Mouse (Mus musculus) heart, postnatal 0 days (tissue): Measurements from ENCODE around the gene Srgap1. TPM values are rescaled to one million over a fixed set of nuclear protein-coding genes. Genes with fewer than 3 reads are reported as not detected.

Experiments
- ATAC-seq: fragments of 200-750 bp; cut with Nextera tagmentation; 2 replicates; pipeline ENCODE4 v1.8.0; 2017; ENCODE audit warnings: low read depth, moderate number of reproducible peaks, moderate library complexity; ENCODE audit not compliant: insufficient read depth
- DNase-seq: peaks from one replicate; pipeline ENCODE4 v3.0.0-alpha.2; 2016; ENCODE audit warnings: low spot score
- H3K27ac ChIP-seq: fragments of 300-500 bp; sonication (generic); 2 replicates; pipeline ENCODE4 v1.5.1; 2014; ENCODE audit warnings: low read depth, mild to moderate bottlenecking
- H3K27me3 ChIP-seq: fragments of 300-500 bp; sonication (generic); 2 replicates; pipeline ENCODE4 v1.6.1; 2014; ENCODE audit warnings: low read length, mixed read lengths; ENCODE audit not compliant: control insufficient read depth, insufficient read depth
- H3K36me3 ChIP-seq: fragments of 300-500 bp; sonication (generic); replicated peaks from 2 replicates; pipeline ENCODE4 v1.6.1; 2014; ENCODE audit warnings: low read length, mixed read lengths; ENCODE audit not compliant: control insufficient read depth, insufficient read depth
- H3K4me1 ChIP-seq: fragments of 300-500 bp; sonication (generic); 2 replicates; pipeline ENCODE4 v1.6.1; 2014; ENCODE audit warnings: antibody characterized with exemption; ENCODE audit not compliant: control insufficient read depth, insufficient read depth
- H3K4me2 ChIP-seq: fragments of 300-500 bp; sonication (generic); 2 replicates; pipeline ENCODE4 v1.6.1; 2014; ENCODE audit warnings: low read depth, mild to moderate bottlenecking, low read length, moderate library complexity
- H3K4me3 ChIP-seq: fragments of 300-500 bp; sonication (generic); 2 replicates; pipeline ENCODE4 v1.5.1; 2014; ENCODE audit warnings: low read depth, low read length
- H3K9ac ChIP-seq: fragments of 300-500 bp; sonication (generic); replicated peaks from 2 replicates; pipeline ENCODE4 v1.6.1; 2014; ENCODE audit warnings: low read depth, low read length, mixed read lengths
- H3K9me3 ChIP-seq: fragments of 300-500 bp; sonication (generic); replicated peaks from 2 replicates; pipeline ENCODE4 v1.6.1; 2016; ENCODE audit warnings: low read length; ENCODE audit not compliant: control insufficient read depth
- CTCF ChIP-seq: IDR thresholded peaks from 2 replicates; pipeline ENCODE4 v1.5.1; 2016; ENCODE audit warnings: antibody characterized with exemption, control low read depth, low read depth
- EP300 ChIP-seq: IDR thresholded peaks from 2 replicates; pipeline ENCODE4 v1.6.1; 2016; ENCODE audit warnings: antibody characterized with exemption, low read depth
- WGBS: fragments of 180-500 bp; shearing (Covaris S2); extraction: QIAGEN DNeasy Blood & Tissue Kit; methylation state at CpG from one replicate; pipeline ENCODE4 v1.1.7; 2014; 5-methylcytosine and 5-hydroxymethylcytosine counted together
- polyA plus RNA-seq: library from polyadenylated mRNA; unstranded; fragments of >200 nt; fragmentation: Nextera tagmentation; extraction: Ambion mirVana; gene quantifications from 2 replicates; pipeline ENCODE4 v1.2.1, GENCODE M21; 2015
- total RNA-seq: library from RNA; depleted of rRNA; stranded (reverse); fragments of >200 nt; gene quantifications from 2 replicates; pipeline ENCODE4 v1.2.3, GENCODE M21; 2014; ENCODE audit warnings: low replicate concordance

Gene Srgap1
- total and polyA plus RNA-seq, 2 experiments from 2014 or later, result 3.4 to 5.0 TPM

DNA sequence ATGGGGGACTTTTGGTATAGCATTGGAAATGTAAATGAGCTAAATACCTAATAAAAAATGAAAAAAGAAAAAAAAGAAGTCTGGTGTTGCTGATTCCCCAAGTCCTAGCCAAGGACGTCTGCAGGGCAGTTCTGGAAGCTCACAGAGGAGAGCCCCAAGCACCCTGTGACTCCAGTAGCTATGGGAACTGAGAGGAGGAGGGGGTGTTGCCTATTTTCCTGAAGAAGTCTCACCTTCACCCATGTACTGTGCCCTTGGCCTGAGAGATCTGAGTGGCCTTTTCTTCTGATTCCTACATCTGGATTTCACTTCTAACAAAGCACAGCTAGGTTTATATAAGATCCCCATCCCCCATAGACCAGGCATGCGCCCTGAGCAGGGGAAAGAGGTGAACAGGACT, 186.2 kb downstream of the Srgap1 start:
- no peaks in the 10 kb centered on the region for H3K27me3 ChIP-seq
- no peak overlapping the region for H3K4me2 ChIP-seq
- H3K36me3 ChIP-seq, result no peaks in the 10 kb centered on the region
- no peak for DNase-seq
- WGBS, result 50% methylated on average over 2 of the region's 2 CpGs
- ATAC-seq, result 0 out of 2 replicates have a peak, but pooled peaks have one; percentile 20
- no peak overlapping the region for H3K9ac ChIP-seq
- H3K9me3 ChIP-seq, result no peaks in the 10 kb centered on the region
- H3K4me1 ChIP-seq, result 0 out of 2 replicates have a peak, but pooled peaks cover 2% of the 10 kb centered on the region
- no peak overlapping the region for H3K4me3 ChIP-seq
- no peak overlapping the region for H3K27ac ChIP-seq
- TF ChIP-seq EP300 (no peak), CTCF (no peak)

DNA sequence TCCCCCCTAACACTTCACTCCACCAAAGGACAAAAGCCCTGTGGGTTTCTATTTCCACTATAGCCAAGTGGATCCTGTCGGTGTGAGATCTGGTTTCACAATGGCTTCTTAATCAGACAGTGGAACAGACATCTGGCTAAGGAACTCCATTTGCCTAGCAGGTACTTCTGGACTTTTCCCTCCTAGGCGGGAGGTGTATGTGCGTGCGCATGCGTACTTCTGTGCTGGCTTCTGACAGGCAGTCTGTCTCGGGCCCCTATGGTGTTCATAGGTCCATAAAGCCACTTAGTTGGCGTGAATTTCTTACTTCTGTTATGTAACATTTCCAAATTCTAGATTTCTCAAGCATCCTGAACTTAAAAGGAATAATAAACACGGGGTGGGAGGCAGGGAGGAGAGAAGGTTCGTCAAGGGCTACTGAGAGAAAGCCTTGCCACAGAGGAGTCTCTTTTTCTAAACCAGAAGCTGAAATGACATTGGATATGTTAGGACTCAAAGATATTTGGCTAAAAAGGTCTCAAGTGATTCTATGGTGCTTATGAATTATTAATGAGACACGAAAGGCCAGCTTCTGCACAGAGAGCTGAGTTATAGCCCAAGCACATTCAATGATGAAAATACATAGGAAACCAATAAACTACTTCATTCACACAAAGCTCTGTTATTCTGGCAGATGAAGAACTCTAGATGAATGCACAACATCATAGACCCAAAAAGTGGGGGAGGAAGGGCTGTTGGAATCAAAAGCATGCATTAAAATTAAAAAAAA, 187.1 kb downstream of the Srgap1 start:
- H3K4me2 ChIP-seq, result no peak overlapping the region
- H3K36me3 ChIP-seq, result 0 out of 2 replicates have a peak, but pooled peaks cover 6% of the 10 kb centered on the region
- 89% methylated on average over 10 of the region's 10 CpGs for WGBS
- no peak overlapping the region for H3K9ac ChIP-seq
- H3K27ac ChIP-seq, result no peak overlapping the region
- H3K4me1 ChIP-seq, result 0 out of 2 replicates have a peak, but pooled peaks cover 2% of the 10 kb centered on the region
- no peak overlapping the region for H3K4me3 ChIP-seq
- DNase-seq (no peak), ATAC-seq (no peak)
- no peaks in the 10 kb centered on the region for H3K27me3 ChIP-seq
- H3K9me3 ChIP-seq, result no peaks in the 10 kb centered on the region
- no peak for TF ChIP-seq CTCF
- no peak for TF ChIP-seq EP300

DNA sequence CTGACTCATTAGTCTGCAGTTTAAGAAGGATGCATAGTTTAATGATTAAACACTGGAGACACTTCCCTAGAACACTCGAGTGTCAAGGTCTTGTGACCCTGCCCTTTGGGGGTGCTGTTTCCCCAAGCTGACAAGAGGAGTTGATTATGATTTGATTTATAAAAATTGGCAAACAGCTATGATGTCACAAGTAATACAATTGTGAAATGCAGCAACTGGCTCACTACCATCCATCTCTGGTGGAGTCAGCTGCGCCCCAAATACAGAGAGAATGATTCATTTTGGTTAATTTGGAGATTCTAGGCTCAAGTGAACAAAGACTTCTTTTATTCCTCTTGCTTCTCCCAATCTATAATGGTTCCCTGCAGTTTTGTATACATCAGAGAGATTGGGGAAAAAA, 188.2 kb downstream of the Srgap1 start:
- Histone ChIP-seq H3K36me3 (0 out of 2 replicates have a peak, but pooled peaks cover 6% of the 10 kb centered on the region), H3K9me3 (no peaks in the 10 kb centered on the region), H3K4me2 (no peak overlapping the region), H3K27ac (no peak overlapping the region), H3K4me3 (no peak overlapping the region), H3K9ac (no peak overlapping the region), H3K27me3 (no peaks in the 10 kb centered on the region), H3K4me1 (0 out of 2 replicates have a peak, but pooled peaks cover 11% of the 10 kb centered on the region)
- no peak for DNase-seq
- no peak for ATAC-seq
- 83% methylated on average over 2 of the region's 2 CpGs for WGBS
- TF ChIP-seq EP300 (no peak), CTCF (no peak)

DNA sequence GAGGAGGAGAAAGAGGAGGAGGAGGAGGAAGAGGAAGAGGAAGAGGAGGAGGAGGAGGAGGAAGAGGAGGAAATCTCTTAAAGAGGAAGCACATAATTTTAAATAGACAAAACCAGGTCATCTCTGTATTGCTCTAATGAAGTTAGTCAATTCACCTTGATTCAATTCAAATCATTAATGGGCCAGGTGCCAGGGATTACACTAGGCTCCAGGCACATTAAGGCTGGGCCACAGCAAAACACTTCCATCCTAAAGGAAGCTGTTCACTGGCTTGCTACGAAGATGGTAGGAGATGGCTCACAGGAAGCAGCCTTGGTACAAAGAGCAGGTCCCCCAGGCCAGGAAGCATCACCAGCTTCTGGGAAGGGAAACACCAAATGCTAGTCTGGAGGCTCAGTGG, 189.0 kb downstream of the Srgap1 start:
- ATAC-seq (no peak), DNase-seq (no peak)
- Histone ChIP-seq H3K27me3 (no peaks in the 10 kb centered on the region), H3K4me2 (no peak overlapping the region), H3K9me3 (no peaks in the 10 kb centered on the region), H3K36me3 (0 out of 2 replicates have a peak, but pooled peaks cover 6% of the 10 kb centered on the region), H3K9ac (no peak overlapping the region), H3K27ac (no peak overlapping the region), H3K4me3 (no peak overlapping the region), H3K4me1 (0 out of 2 replicates have a peak, but pooled peaks cover 13% of the 10 kb centered on the region)
- WGBS, result 68% methylated on average over 1 of the region's 1 CpGs
- TF ChIP-seq EP300 (no peak), CTCF (no peak)

DNA sequence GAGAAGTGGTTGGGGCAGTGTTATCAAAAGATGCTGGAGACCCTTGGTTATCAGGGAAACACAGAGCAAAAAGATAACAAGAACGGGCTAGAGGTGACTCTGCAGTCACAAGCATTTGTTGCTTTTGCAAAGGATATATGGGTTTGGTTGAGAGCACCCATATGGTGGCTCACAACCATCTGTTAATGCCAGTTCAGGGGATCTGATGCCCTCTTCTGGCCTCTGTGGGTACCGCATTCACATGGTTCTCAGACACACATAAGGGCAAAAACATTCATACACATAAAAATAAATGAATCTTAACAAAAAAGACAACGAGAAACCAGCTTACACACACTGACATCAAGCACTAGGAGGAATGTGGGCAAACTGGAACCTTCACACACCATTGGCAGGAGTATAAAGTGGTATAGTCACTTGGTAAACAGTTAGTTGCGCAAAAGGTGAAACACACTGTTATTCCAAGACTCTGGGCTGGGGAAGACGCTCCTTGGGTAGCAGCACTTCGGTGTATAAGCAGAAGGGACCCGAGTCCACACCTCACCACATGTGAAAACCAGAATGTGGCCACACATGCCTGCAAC, 191.2 kb downstream of the Srgap1 start:
- TF ChIP-seq CTCF, result no peak; the same call in 1 of the 2 replicates
- TF ChIP-seq EP300, result no peak
- ATAC-seq (no peak), DNase-seq (no peak)
- H3K27me3 ChIP-seq, result no peaks in the 10 kb centered on the region
- H3K36me3 ChIP-seq, result 0 out of 2 replicates have a peak, but pooled peaks cover 6% of the 10 kb centered on the region
- no peak overlapping the region for H3K27ac ChIP-seq
- H3K4me1 ChIP-seq, result 0 out of 2 replicates have a peak, but pooled peaks cover 10% of the 10 kb centered on the region
- H3K9ac ChIP-seq, result no peak overlapping the region
- WGBS, result 79% methylated on average over 7 of the region's 7 CpGs
- H3K4me2 ChIP-seq, result no peak overlapping the region
- no peak overlapping the region for H3K4me3 ChIP-seq
- no peaks in the 10 kb centered on the region for H3K9me3 ChIP-seq
